Mouse (Mus musculus) kidney, embryonic 16.5 days (tissue): ENCODE measurements at regions not wholly inside any gene's neighbourhood (a gene's known extent, or its start where the extent isn't known, plus 50 kb on each side); places are given as distances from the start of the nearest gene placed in this dataset.

Source experiments
- ATAC-seq: fragments of 200-750 bp; cut with Nextera tagmentation; 2 replicates; pipeline ENCODE4 v1.8.0; 2017; ENCODE audit warnings: moderate TSS enrichment; ENCODE audit not compliant: low FRiP score, low TSS enrichment
- H3K27ac ChIP-seq: fragments of 300-500 bp; sonication (generic); 2 replicates; pipeline ENCODE4 v1.5.1; 2014; ENCODE audit warnings: low read length
- H3K27me3 ChIP-seq: fragments of 300-500 bp; sonication (generic); 2 replicates; pipeline ENCODE4 v1.6.1; 2014; ENCODE audit warnings: low read length, control low read depth, mixed read lengths; ENCODE audit not compliant: insufficient read depth
- H3K36me3 ChIP-seq: fragments of 300-500 bp; sonication (generic); 2 replicates; pipeline ENCODE4 v1.6.1; 2014; ENCODE audit warnings: low read length, control low read depth, mixed read lengths; ENCODE audit not compliant: insufficient read depth
- H3K4me1 ChIP-seq: fragments of 300-500 bp; sonication (generic); 2 replicates; pipeline ENCODE4 v1.6.1; 2014; ENCODE audit warnings: low read length, control low read depth, mixed read lengths; ENCODE audit not compliant: insufficient read depth
- H3K4me2 ChIP-seq: fragments of 300-500 bp; sonication (generic); replicated peaks from 2 replicates; pipeline ENCODE4 v1.6.1; 2014; ENCODE audit warnings: low read depth, low read length
- H3K4me3 ChIP-seq: fragments of 300-500 bp; sonication (generic); 2 replicates; pipeline ENCODE4 v1.5.1; 2014; ENCODE audit warnings: mild to moderate bottlenecking, low read length
- H3K9ac ChIP-seq: fragments of 300-500 bp; sonication (generic); replicated peaks from 2 replicates; pipeline ENCODE4 v1.6.1; 2014; ENCODE audit warnings: low read length
- H3K9me3 ChIP-seq: fragments of 300-500 bp; sonication (generic); 2 replicates; pipeline ENCODE4 v1.6.1; 2016; ENCODE audit warnings: low read length, control low read depth
- WGBS: fragments of 180-500 bp; shearing (Covaris S2); extraction: QIAGEN DNeasy Blood & Tissue Kit; methylation state at CpG from one replicate; pipeline ENCODE4 v1.1.7; 2014; 5-methylcytosine and 5-hydroxymethylcytosine counted together

DNA sequence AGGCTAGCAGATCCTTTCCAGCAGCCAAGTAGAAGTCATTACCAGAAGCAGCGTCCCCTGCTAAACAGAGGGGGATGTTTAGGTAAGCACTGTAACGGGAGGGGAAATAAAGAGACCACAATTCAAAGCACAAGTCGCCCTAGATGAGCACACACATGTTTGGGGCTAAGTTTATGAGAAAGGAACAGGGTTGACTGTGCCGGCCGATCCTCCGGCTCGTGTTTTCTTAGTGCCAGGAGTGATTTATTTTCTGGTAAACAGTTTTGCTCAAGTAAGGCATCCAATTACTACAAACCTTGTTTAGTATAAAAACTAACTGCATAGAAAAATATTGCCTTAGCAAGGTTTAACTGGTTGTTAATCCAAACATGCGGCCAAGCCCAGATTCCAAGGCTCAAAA, 178.1 kb downstream of the Clic5 start:
- WGBS, result 11% methylated on average over 8 of the region's 8 CpGs
- Histone ChIP-seq H3K4me1 (peaks cover 10% of the 10 kb centered on the region), H3K9ac (no peak overlapping the region), H3K27ac (no peak overlapping the region), H3K4me3 (no peak overlapping the region), H3K4me2 (peak overlapping the region; percentile 28; the same call in 1 of the 2 replicates), H3K27me3 (no peaks in the 10 kb centered on the region), H3K9me3 (peaks cover 10% of the 10 kb centered on the region; the same call in 1 of the 2 replicates), H3K36me3 (no peaks in the 10 kb centered on the region)
- ATAC-seq, result 0 out of 2 replicates have a peak, but pooled peaks have one; percentile 42

DNA sequence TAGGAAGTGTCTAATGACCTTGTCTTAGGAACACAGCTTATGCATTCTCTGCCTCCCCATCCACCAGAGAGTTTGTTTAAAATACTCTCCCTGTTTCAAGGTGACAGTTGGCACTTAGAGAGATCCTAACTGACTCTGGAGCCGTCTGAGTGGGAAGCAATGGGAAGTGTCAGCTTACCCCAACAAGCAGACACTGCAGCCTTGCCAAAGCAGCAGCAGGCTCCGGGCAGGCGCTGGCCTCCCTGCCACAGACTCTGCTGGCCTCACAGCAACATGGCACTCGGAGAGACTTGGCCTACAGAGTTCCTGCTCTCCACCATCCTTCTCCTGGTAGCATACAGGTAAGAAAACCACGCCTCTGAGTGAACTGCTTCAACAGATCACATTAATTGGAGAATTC, 179.2 kb downstream of the Clic5 start:
- Histone ChIP-seq H3K27ac (no peak overlapping the region), H3K4me3 (no peak overlapping the region), H3K4me1 (peaks cover 10% of the 10 kb centered on the region), H3K36me3 (no peaks in the 10 kb centered on the region), H3K27me3 (no peaks in the 10 kb centered on the region), H3K9ac (no peak overlapping the region), H3K9me3 (peaks cover 10% of the 10 kb centered on the region; the same call in 1 of the 2 replicates), H3K4me2 (no peak overlapping the region)
- ATAC-seq, result no peak
- 22% methylated on average over 5 of the region's 5 CpGs for WGBS

DNA sequence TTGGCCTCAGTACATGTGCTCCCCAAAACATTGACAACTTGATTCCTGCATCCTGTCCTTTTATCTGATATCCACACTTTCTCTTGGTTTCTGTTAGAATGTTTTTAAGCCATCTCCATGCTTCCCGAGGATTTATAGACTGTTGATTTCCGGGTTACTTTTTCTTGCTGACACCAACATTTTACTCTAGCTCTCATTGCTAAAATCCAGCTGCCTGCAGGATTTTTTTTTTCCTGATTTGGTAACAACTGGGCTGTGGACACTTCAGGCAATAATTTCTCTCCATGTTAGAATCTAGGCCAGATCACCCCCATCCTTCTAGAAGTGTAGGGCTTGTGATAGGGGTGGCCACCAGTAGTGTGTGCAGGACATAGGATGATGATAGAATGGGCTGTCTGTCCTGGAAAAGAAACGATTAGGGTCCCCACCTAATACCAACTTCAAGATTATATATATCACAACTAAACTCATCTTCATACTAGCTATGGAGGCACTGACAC, 182.6 kb downstream of the Clic5 start:
- Histone ChIP-seq H3K4me1 (peaks cover 8% of the 10 kb centered on the region), H3K27me3 (no peaks in the 10 kb centered on the region), H3K9ac (no peak overlapping the region), H3K36me3 (no peaks in the 10 kb centered on the region), H3K27ac (no peak overlapping the region), H3K9me3 (peaks cover 10% of the 10 kb centered on the region; the same call in 1 of the 2 replicates), H3K4me3 (no peak overlapping the region), H3K4me2 (no peak overlapping the region)
- ATAC-seq, result no peak
- WGBS, result 63% methylated on average over 3 of the region's 3 CpGs

DNA sequence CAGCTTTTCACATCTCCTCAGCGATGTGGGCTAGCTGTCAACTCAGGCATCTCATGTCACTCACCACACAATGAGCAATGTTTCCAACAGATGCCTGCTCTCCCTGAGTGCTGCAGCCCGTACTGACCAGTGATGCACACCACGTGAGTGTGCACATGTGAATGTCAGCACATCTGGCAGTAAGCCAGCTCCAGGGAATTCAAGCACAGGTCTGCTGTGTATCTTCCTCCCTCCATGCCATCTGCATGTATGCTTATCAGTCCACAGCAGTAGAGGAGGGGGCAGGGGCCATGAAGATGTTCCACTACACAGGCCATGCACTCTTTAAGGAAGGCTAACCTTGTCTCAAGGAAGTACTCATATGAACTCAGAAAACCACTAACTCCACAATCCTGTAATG, 183.2 kb downstream of the Clic5 start:
- 64% methylated on average over 3 of the region's 3 CpGs for WGBS
- Histone ChIP-seq H3K4me1 (peaks cover 4% of the 10 kb centered on the region; the same call in 1 of the 2 replicates), H3K4me2 (no peak overlapping the region), H3K4me3 (no peak overlapping the region), H3K9me3 (peaks cover 10% of the 10 kb centered on the region; the same call in 1 of the 2 replicates), H3K27me3 (no peaks in the 10 kb centered on the region), H3K36me3 (no peaks in the 10 kb centered on the region), H3K9ac (no peak overlapping the region), H3K27ac (no peak overlapping the region)
- no peak for ATAC-seq

DNA sequence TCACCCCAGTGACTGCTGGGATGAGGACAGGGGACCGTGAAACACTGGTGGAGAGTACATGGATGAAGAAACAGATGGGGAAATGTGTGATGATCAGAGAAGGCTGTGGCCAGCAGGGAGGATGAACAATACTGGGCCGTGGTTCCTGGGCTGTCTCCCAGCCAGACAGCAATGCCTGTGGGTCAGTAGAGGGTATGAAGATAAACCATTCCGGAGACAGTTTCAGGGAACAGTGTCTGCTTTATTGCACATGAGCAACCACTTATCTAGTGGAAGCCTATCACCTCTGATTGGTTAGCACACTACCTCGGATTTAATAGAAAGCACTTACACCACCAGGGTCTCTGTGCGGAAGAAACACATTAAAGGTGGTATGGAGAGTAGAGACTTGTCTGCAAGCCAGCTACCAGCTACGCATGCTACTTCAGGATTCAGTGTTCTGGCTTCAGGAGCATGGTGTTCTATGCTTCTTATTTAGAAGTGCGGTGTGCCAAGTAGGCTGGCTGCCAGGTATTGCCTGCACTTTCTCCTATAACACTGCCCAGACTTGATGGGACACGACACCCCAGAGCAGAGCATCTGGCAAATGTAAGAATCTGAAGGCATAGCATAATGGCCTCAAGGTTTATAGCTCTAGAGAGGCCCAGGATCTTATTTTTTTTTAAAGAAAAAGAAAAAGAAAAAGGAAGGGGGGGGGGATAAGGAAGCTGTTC, 185.5 kb downstream of the Clic5 start:
- ATAC-seq, result no peak

GRCm38 (mm10) chr17:44378391-44378790, 190.0 kb downstream of the Clic5 start:
- WGBS, result 68% methylated on average over 7 of the region's 7 CpGs
- Histone ChIP-seq H3K4me1 (peaks cover 4% of the 10 kb centered on the region; the same call in 1 of the 2 replicates), H3K27me3 (no peaks in the 10 kb centered on the region), H3K27ac (no peak overlapping the region), H3K4me3 (no peak overlapping the region), H3K9ac (no peak overlapping the region), H3K4me2 (no peak overlapping the region), H3K9me3 (no peaks in the 10 kb centered on the region), H3K36me3 (no peaks in the 10 kb centered on the region)
- ATAC-seq, result no peak

More for the DNA sequence above, 185.5 kb downstream of the Clic5 start:
- Histone ChIP-seq H3K4me1 (no peaks in the 10 kb centered on the region), H3K9ac (no peak overlapping the region), H3K27ac (no peak overlapping the region), H3K4me3 (no peak overlapping the region), H3K27me3 (no peaks in the 10 kb centered on the region), H3K4me2 (no peak overlapping the region), H3K36me3 (no peaks in the 10 kb centered on the region), H3K9me3 (peaks cover 10% of the 10 kb centered on the region; the same call in 1 of the 2 replicates)
- WGBS, result 92% methylated on average over 8 of the region's 8 CpGs

DNA sequence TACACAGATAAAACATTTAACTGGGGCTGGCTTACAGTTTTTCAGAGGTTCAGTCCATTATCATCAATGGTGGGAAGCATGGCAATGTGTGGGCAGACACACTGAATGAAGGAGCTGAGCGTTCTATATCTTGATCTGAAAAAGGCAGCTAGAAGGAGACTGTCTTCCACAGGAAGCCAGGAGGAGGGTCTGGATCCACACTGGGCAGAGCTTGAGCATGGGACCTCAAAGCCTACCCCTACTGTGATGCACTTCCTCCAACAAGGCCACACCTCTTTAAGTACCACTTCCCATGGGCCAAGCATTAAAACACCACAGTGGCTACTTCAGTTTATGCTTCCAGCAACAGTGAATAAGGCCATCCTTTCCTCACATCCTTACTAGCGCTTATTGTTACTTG, 200.5 kb downstream of the Clic5 start:
- H3K27me3 ChIP-seq, result no peaks in the 10 kb centered on the region
- no peak overlapping the region for H3K4me2 ChIP-seq
- ATAC-seq, result no peak
- no peaks in the 10 kb centered on the region for H3K9me3 ChIP-seq
- H3K4me1 ChIP-seq, result no peaks in the 10 kb centered on the region
- no peak overlapping the region for H3K9ac ChIP-seq
- H3K4me3 ChIP-seq, result no peak overlapping the region
- 98% methylated on average over 2 of the region's 2 CpGs for WGBS
- no peaks in the 10 kb centered on the region for H3K36me3 ChIP-seq
- H3K27ac ChIP-seq, result no peak overlapping the region

DNA sequence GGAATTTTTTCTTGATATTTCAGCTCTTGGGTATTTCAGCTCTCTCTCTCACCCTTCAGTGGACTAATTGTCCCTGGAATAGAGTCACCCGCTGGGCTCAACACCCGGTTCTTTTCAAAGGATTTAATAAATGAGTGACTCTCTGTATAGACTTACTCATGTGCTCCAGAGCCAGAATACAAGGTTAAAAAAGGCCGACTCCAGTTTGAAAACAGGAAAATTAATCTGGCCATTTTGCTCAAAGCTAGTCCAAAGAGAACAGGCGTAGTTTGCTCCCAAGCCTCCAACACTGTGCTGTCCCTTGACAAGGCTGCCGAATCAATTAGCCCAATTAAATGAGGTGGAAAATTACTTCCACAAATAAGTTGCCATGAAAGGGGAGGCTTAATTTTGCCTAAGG, 209.4 kb downstream of the Clic5 start:
- Histone ChIP-seq H3K9me3 (no peaks in the 10 kb centered on the region), H3K27ac (no peak overlapping the region), H3K4me3 (no peak overlapping the region), H3K27me3 (no peaks in the 10 kb centered on the region), H3K9ac (no peak overlapping the region), H3K36me3 (no peaks in the 10 kb centered on the region), H3K4me1 (no peaks in the 10 kb centered on the region), H3K4me2 (no peak overlapping the region)
- peak; percentile 57; the same call in 1 of the 2 replicates for ATAC-seq
- WGBS, result 37% methylated on average over 5 of the region's 5 CpGs

DNA sequence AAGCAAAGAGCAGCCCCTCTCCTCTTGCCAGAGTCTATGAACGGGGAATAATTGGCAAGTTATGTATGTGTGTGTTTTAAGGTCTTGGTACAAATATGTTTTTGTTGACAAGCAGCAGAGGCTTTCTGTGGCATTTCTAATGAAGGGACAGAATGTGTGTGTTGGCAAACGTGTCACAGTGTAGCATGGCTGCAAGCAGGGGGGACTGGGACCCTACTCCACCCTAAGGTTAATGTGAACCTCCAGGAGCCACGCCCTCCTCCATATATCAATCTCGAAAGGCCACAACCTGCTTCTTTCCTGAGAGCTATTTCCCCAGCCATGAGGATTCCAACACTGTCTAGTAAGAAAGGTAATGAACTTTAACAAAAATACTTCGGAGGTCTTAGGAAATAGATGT, 209.8 kb downstream of the Clic5 start:
- 20% methylated on average over 5 of the region's 5 CpGs for whole genome bisulfite sequencing
- no peak overlapping the region for H3K4me2 ChIP-seq
- no peak overlapping the region for H3K4me3 ChIP-seq
- no peak overlapping the region for H3K27ac ChIP-seq
- ATAC-seq, result peak; percentile 12; the same call in 1 of the 2 replicates
- H3K36me3 ChIP-seq, result no peaks in the 10 kb centered on the region
- no peaks in the 10 kb centered on the region for H3K9me3 ChIP-seq
- H3K27me3 ChIP-seq, result no peaks in the 10 kb centered on the region
- H3K4me1 ChIP-seq, result no peaks in the 10 kb centered on the region
- H3K9ac ChIP-seq, result no peak overlapping the region

DNA sequence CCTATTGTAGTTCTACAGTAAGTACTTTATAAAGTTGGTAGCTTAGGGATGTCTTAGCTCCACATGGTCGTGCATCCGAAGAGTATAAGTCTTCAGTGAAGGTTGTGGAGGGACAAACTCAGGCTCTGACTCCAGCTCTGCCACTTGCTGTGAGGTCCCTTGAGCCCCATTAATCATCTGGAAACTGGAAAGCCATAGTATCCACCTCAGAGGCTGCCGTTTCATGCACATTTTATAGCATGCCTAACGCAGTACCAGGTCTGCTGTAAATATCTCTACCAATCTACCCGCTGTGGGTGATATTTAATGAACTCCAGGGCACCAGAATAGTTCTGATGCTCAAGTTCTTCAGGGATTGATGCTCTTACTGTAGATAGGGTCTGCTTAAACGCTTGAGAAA, 216.5 kb downstream of the Clic5 start:
- 62% methylated on average over 6 of the region's 6 CpGs for WGBS
- Histone ChIP-seq H3K27ac (no peak overlapping the region), H3K27me3 (no peaks in the 10 kb centered on the region), H3K4me2 (no peak overlapping the region), H3K4me1 (no peaks in the 10 kb centered on the region), H3K9me3 (no peaks in the 10 kb centered on the region), H3K4me3 (no peak overlapping the region), H3K9ac (no peak overlapping the region), H3K36me3 (no peaks in the 10 kb centered on the region)
- no peak for ATAC-seq
